Mouse (Mus musculus): ENCODE measurements at regions not wholly inside any gene's neighbourhood (a gene's known extent, or its start where the extent isn't known, plus 50 kb on each side); places are given as distances from the start of the nearest gene placed in this dataset.

GRCm38 (mm10) chr2:61344556-61345131 lies 233.7 kb upstream of the Tank start:
- H3K27ac ChIP-seq (ENCODE audit: insufficient read depth, low read length) = no peak overlapping the region
- no peak for DNase-seq (ENCODE audit: low read depth in 1 of 2, low spot score in 2 of 2)
- H3K27me3 ChIP-seq (ENCODE audit: control insufficient read depth, insufficient read depth, low read length) = no peaks in the 10 kb centered on the region
- no peaks in the 10 kb centered on the region for H3K36me3 ChIP-seq (ENCODE audit: control insufficient read depth, insufficient read depth, low read length)
- no peaks in the 10 kb centered on the region for H3K4me1 ChIP-seq (ENCODE audit: control insufficient read depth, insufficient read depth, insufficient read length)
- TF ChIP-seq POLR2A (IDR thresholded peaks at IDR 0.05; ENCODE audit: low read depth, low read length) = no peak
- no peak for TF ChIP-seq CTCF (IDR thresholded peaks at IDR 0.05; ENCODE audit: extremely low read depth, insufficient read depth, insufficient read length, insufficient replicate concordance)
- no peak overlapping the region for H3K4me3 ChIP-seq (ENCODE audit: extremely low read depth, insufficient read depth, insufficient read length)
- 68% methylated on average over 16 of the region's 16 CpGs for WGBS

GRCm38 (mm10) chr2:61341254-61341653 lies 237.1 kb upstream of the Tank start:
- H3K4me1 ChIP-seq (ENCODE audit: control insufficient read depth, insufficient read depth, insufficient read length) = no peaks in the 10 kb centered on the region
- no peak overlapping the region for H3K4me3 ChIP-seq (ENCODE audit: extremely low read depth, insufficient read depth, insufficient read length)
- no peaks in the 10 kb centered on the region for H3K27me3 ChIP-seq (ENCODE audit: control insufficient read depth, insufficient read depth, low read length)
- no peaks in the 10 kb centered on the region for H3K36me3 ChIP-seq (ENCODE audit: control insufficient read depth, insufficient read depth, low read length)
- DNase-seq (ENCODE audit: low read depth in 1 of 2, low spot score in 2 of 2) = no peak
- TF ChIP-seq POLR2A (IDR thresholded peaks at IDR 0.05; ENCODE audit: low read depth, low read length) (no peak), CTCF (IDR thresholded peaks at IDR 0.05; ENCODE audit: extremely low read depth, insufficient read depth, insufficient read length, insufficient replicate concordance) (no peak)
- WGBS = 86% methylated on average over 5 of the region's 5 CpGs
- no peak overlapping the region for H3K27ac ChIP-seq (ENCODE audit: insufficient read depth, low read length)

GRCm38 (mm10) chr2:61319226-61319625 lies 259.2 kb upstream of the Tank start:
- Histone ChIP-seq H3K36me3 (ENCODE audit: control insufficient read depth, insufficient read depth, low read length) (no peaks in the 10 kb centered on the region), H3K4me1 (ENCODE audit: control insufficient read depth, insufficient read depth, insufficient read length) (no peaks in the 10 kb centered on the region), H3K27me3 (ENCODE audit: control insufficient read depth, insufficient read depth, low read length) (no peaks in the 10 kb centered on the region), H3K27ac (ENCODE audit: insufficient read depth, low read length) (no peak overlapping the region), H3K4me3 (ENCODE audit: extremely low read depth, insufficient read depth, insufficient read length) (no peak overlapping the region)
- WGBS = 87% methylated on average over 4 of the region's 4 CpGs
- TF ChIP-seq POLR2A (IDR thresholded peaks at IDR 0.05; ENCODE audit: low read depth, low read length) (no peak), CTCF (IDR thresholded peaks at IDR 0.05; ENCODE audit: extremely low read depth, insufficient read depth, insufficient read length, insufficient replicate concordance) (no peak)
- no peak for DNase-seq (ENCODE audit: low read depth in 1 of 2, low spot score in 2 of 2)

- no peaks in the 10 kb centered on the region for H3K36me3 ChIP-seq (ENCODE audit: control insufficient read depth, insufficient read depth, low read length)
Observed at GRCm38 (mm10) chr2:61310405-61310804, 268.0 kb upstream of the Tank start.

GRCm38 (mm10) chr2:61309219-61309618 lies 269.2 kb upstream of the Tank start:
- Histone ChIP-seq H3K27me3 (ENCODE audit: control insufficient read depth, insufficient read depth, low read length) (no peaks in the 10 kb centered on the region), H3K27ac (ENCODE audit: insufficient read depth, low read length) (no peak overlapping the region), H3K4me1 (ENCODE audit: control insufficient read depth, insufficient read depth, insufficient read length) (no peaks in the 10 kb centered on the region), H3K4me3 (ENCODE audit: extremely low read depth, insufficient read depth, insufficient read length) (no peak overlapping the region), H3K36me3 (ENCODE audit: control insufficient read depth, insufficient read depth, low read length) (no peaks in the 10 kb centered on the region)
- no peak for DNase-seq (ENCODE audit: low read depth in 1 of 2, low spot score in 2 of 2)
- WGBS = 66% methylated on average over 2 of the region's 2 CpGs
- no peak for TF ChIP-seq POLR2A (IDR thresholded peaks at IDR 0.05; ENCODE audit: low read depth, low read length)
- TF ChIP-seq CTCF (IDR thresholded peaks at IDR 0.05; ENCODE audit: extremely low read depth, insufficient read depth, insufficient read length, insufficient replicate concordance) = no peak

More at GRCm38 (mm10) chr2:61310405-61310804, 268.0 kb upstream of the Tank start:
- no peak for TF ChIP-seq CTCF (IDR thresholded peaks at IDR 0.05; ENCODE audit: extremely low read depth, insufficient read depth, insufficient read length, insufficient replicate concordance)
- TF ChIP-seq POLR2A (IDR thresholded peaks at IDR 0.05; ENCODE audit: low read depth, low read length) = no peak
- WGBS = 92% methylated on average over 4 of the region's 4 CpGs
- no peak for DNase-seq (ENCODE audit: low read depth in 1 of 2, low spot score in 2 of 2)
- Histone ChIP-seq H3K27me3 (ENCODE audit: control insufficient read depth, insufficient read depth, low read length) (no peaks in the 10 kb centered on the region), H3K27ac (ENCODE audit: insufficient read depth, low read length) (no peak overlapping the region), H3K4me3 (ENCODE audit: extremely low read depth, insufficient read depth, insufficient read length) (no peak overlapping the region), H3K4me1 (ENCODE audit: control insufficient read depth, insufficient read depth, insufficient read length) (no peaks in the 10 kb centered on the region)

GRCm38 (mm10) chr2:61297135-61297534 lies 281.2 kb upstream of the Tank start:
- Histone ChIP-seq H3K36me3 (ENCODE audit: control insufficient read depth, insufficient read depth, low read length) (no peaks in the 10 kb centered on the region), H3K4me1 (ENCODE audit: control insufficient read depth, insufficient read depth, insufficient read length) (no peaks in the 10 kb centered on the region), H3K27me3 (ENCODE audit: control insufficient read depth, insufficient read depth, low read length) (no peaks in the 10 kb centered on the region), H3K4me3 (ENCODE audit: extremely low read depth, insufficient read depth, insufficient read length) (no peak overlapping the region), H3K27ac (ENCODE audit: insufficient read depth, low read length) (no peak overlapping the region)
- DNase-seq (ENCODE audit: low read depth in 1 of 2, low spot score in 2 of 2) = no peak
- TF ChIP-seq CTCF (IDR thresholded peaks at IDR 0.05; ENCODE audit: extremely low read depth, insufficient read depth, insufficient read length, insufficient replicate concordance) = no peak
- no peak for TF ChIP-seq POLR2A (IDR thresholded peaks at IDR 0.05; ENCODE audit: low read depth, low read length)
- WGBS = 29% methylated on average over 5 of the region's 5 CpGs

GRCm38 (mm10) chr2:61296606-61297005 lies 281.8 kb upstream of the Tank start:
- no peak for DNase-seq (ENCODE audit: low read depth in 1 of 2, low spot score in 2 of 2)
- Histone ChIP-seq H3K36me3 (ENCODE audit: control insufficient read depth, insufficient read depth, low read length) (no peaks in the 10 kb centered on the region), H3K4me1 (ENCODE audit: control insufficient read depth, insufficient read depth, insufficient read length) (no peaks in the 10 kb centered on the region), H3K4me3 (ENCODE audit: extremely low read depth, insufficient read depth, insufficient read length) (no peak overlapping the region), H3K27ac (ENCODE audit: insufficient read depth, low read length) (no peak overlapping the region), H3K27me3 (ENCODE audit: control insufficient read depth, insufficient read depth, low read length) (no peaks in the 10 kb centered on the region)
- WGBS = 77% methylated on average over 6 of the region's 6 CpGs
- TF ChIP-seq CTCF (IDR thresholded peaks at IDR 0.05; ENCODE audit: extremely low read depth, insufficient read depth, insufficient read length, insufficient replicate concordance) = no peak
- TF ChIP-seq POLR2A (IDR thresholded peaks at IDR 0.05; ENCODE audit: low read depth, low read length) = no peak
